9 mouse cellular contexts compared by ENCODE assay signal in the genomic region with DNA sequence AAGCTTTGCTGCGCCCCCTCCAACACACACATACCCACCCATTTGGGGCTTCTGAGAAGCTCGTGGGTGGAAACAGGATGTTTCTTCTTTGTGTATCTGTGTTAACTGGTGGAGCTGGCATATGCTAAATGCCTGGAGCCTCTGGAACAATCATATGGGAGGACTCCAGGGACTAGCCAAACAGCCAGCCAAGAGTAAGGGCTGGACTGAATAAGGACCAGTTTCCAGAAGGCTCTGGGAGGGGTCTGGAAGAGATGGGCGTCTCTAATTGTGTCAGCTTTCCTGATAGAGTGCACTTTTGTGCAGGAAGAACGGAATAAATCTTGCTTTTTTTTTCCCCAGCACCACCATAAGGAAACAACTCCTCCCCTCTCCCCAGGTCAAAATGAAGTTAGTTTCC. TPM values are rescaled to one million over a fixed set of nuclear protein-coding genes. Genes with fewer than 3 reads are reported as not detected.
DNase-seq lines count a peak whose midpoint lies in the region; ATAC-seq and TF ChIP-seq lines count a peak whose summit lies in the region.
"Had no signal": no experiment of that assay in that cellular context is flagged by ENCODE, and none has a peak within 500 bp of the region (broad histone marks: within the 10 kb centered on the region; RNA-seq: fewer than 3 reads in every experiment).

No protein-coding gene starts in this region.

- DNase-seq in kidney, adult 8-10 months: no peak
- DNase-seq in adipocyte (ENCODE audit: low spot score): no peak
- no peak for DNase-seq in gastrocnemius, postnatal 14 days

- no peaks in the 10 kb centered on the region for H3K9me3 ChIP-seq in kidney, embryonic 15.5 days (replicated peaks)
- no peaks in the 10 kb centered on the region for H3K9me3 ChIP-seq in embryonic facial prominence, embryonic 13.5 days
- no peaks in the 10 kb centered on the region for H3K9me3 ChIP-seq in intestine, embryonic 16.5 days (ENCODE audit: control insufficient read depth, low read length)
- H3K9me3 ChIP-seq: G1E had no signal

- no peak overlapping the region for H3ac ChIP-seq in myocyte (ENCODE audit: control insufficient read depth, insufficient read length)

- no peaks in the 10 kb centered on the region for H3K36me3 ChIP-seq in kidney, embryonic 15.5 days
- H3K36me3 ChIP-seq in embryonic facial prominence, embryonic 13.5 days: no peaks in the 10 kb centered on the region
- H3K36me3 ChIP-seq in intestine, embryonic 16.5 days (ENCODE audit: control insufficient read depth, insufficient read depth, low read length): no peaks in the 10 kb centered on the region
- H3K36me3 ChIP-seq in myocyte (ENCODE audit: control insufficient read depth, insufficient read depth): no peaks in the 10 kb centered on the region
- H3K36me3 ChIP-seq: G1E had no signal

- H3K79me2 ChIP-seq in myocyte (ENCODE audit: control insufficient read depth, insufficient read depth): no peaks in the 10 kb centered on the region

- peak overlapping the region; percentile 83 for H3K4me2 ChIP-seq in kidney, embryonic 15.5 days
- peak overlapping the region; percentile 72 for H3K4me2 ChIP-seq in embryonic facial prominence, embryonic 13.5 days
- peak overlapping the region; percentile 78 for H3K4me2 ChIP-seq in intestine, embryonic 16.5 days (ENCODE audit: low read depth, low read length)
- peak overlapping the region; percentile 87 for H3K4me2 ChIP-seq in myocyte (ENCODE audit: low read depth)

- H3K4me1 ChIP-seq in kidney, embryonic 15.5 days: peaks cover 55% of the 10 kb centered on the region
- peaks cover 50% of the 10 kb centered on the region for H3K4me1 ChIP-seq in embryonic facial prominence, embryonic 13.5 days
- peaks cover 22% of the 10 kb centered on the region for H3K4me1 ChIP-seq in intestine, embryonic 16.5 days (ENCODE audit: control insufficient read depth, insufficient read depth, low read length)

- 25% methylated on average over 4 of the region's 4 CpGs for WGBS in kidney, embryonic 15.5 days
- WGBS in embryonic facial prominence, embryonic 13.5 days: 26% methylated on average over 4 of the region's 4 CpGs
- whole genome bisulfite sequencing in intestine, embryonic 16.5 days: 31% methylated on average over 4 of the region's 4 CpGs

- H3K9ac ChIP-seq in kidney, embryonic 15.5 days: 0 out of 2 replicates have a peak overlapping the region, but pooled peaks have one; percentile 9
- 0 out of 2 replicates have a peak overlapping the region, but pooled peaks have one; percentile 4 for H3K9ac ChIP-seq in embryonic facial prominence, embryonic 13.5 days
- peak overlapping the region; percentile 53; the same call in 1 of the 2 replicates for H3K9ac ChIP-seq in intestine, embryonic 16.5 days (ENCODE audit: low read depth, low read length)

- no peak for TF ChIP-seq POLR2A in myocyte (IDR thresholded peaks at IDR 0.05; ENCODE audit: insufficient read length, low read depth)

- H3K27ac ChIP-seq in kidney, embryonic 15.5 days: peak overlapping the region; percentile 24; the same call in 1 of the 2 replicates
- no peak overlapping the region for H3K27ac ChIP-seq in embryonic facial prominence, embryonic 13.5 days
- no peak overlapping the region for H3K27ac ChIP-seq in intestine, embryonic 16.5 days (ENCODE audit: low read length)

- ATAC-seq in kidney, embryonic 15.5 days (replicated peaks; ENCODE audit: low FRiP score): no peak; the same call in 1 of the 2 replicates
- ATAC-seq in embryonic facial prominence, embryonic 13.5 days (ENCODE audit: insufficient number of reproducible peaks, insufficient read depth, low FRiP score, low TSS enrichment, low read depth): 0 out of 2 replicates have a peak, but pooled peaks have one; percentile 30
- peak; percentile 34 for ATAC-seq in intestine, embryonic 16.5 days
- ATAC-seq in erythroid progenitor cell, adult 5-6 weeks (replicated peaks; ENCODE audit: low FRiP score, poor library complexity, severe bottlenecking): no peak

- peaks cover 69% of the 10 kb centered on the region for H3K27me3 ChIP-seq in kidney, embryonic 15.5 days
- H3K27me3 ChIP-seq in embryonic facial prominence, embryonic 13.5 days: peaks cover 34% of the 10 kb centered on the region
- peaks cover 10% of the 10 kb centered on the region; the same call in 1 of the 2 replicates for H3K27me3 ChIP-seq in intestine, embryonic 16.5 days (replicated peaks; ENCODE audit: control insufficient read depth, insufficient read depth, low read length)
- H3K27me3 ChIP-seq in myocyte (ENCODE audit: control insufficient read depth, insufficient read depth, insufficient read length): no peaks in the 10 kb centered on the region

- peak overlapping the region; percentile 46 for H3K4me3 ChIP-seq in kidney, embryonic 15.5 days (replicated peaks)
- H3K4me3 ChIP-seq in embryonic facial prominence, embryonic 13.5 days: peak overlapping the region; percentile 41
- H3K4me3 ChIP-seq in intestine, embryonic 16.5 days (ENCODE audit: low read length): peak overlapping the region; percentile 48
- H3K4me3 ChIP-seq in myocyte: peak overlapping the region; percentile 15

- intact Hi-C loops in gastrocnemius, postnatal 14 days (cut with DNase I; ENCODE audit: low total_unique reads): no loop called here

TF ChIP-seq in myocyte, 11 proteins besides CTCF, POLR2A, EP300 and RAD21:
- no peak for TF ChIP-seq MYOG (IDR thresholded peaks at IDR 0.05; ENCODE audit: control insufficient read depth in 1 of 3, insufficient read depth in 1 of 3, insufficient read length in 2 of 3, low read depth in 2 of 3)
- no peak for TF ChIP-seq CEBPB (IDR thresholded peaks at IDR 0.05; ENCODE audit: insufficient read depth, poor library complexity, severe bottlenecking)
- TF ChIP-seq MAX (IDR thresholded peaks at IDR 0.05; ENCODE audit: low read depth): no peak
- TF ChIP-seq SRF (IDR thresholded peaks at IDR 0.05; ENCODE audit: control insufficient read depth, insufficient read length, low read depth): no peak
- no peak for TF ChIP-seq TCF12 (IDR thresholded peaks at IDR 0.05; ENCODE audit: insufficient read depth, poor library complexity, severe bottlenecking)
- no peak for TF ChIP-seq USF1 (IDR thresholded peaks at IDR 0.05; ENCODE audit: low read depth)
- TF ChIP-seq REST (IDR thresholded peaks at IDR 0.05; ENCODE audit: insufficient read depth, insufficient read length): no peak
- no peak for TF ChIP-seq E2F4 (IDR thresholded peaks at IDR 0.05; ENCODE audit: insufficient read depth)
- TF ChIP-seq MYOD1 (IDR thresholded peaks at IDR 0.05; ENCODE audit: control insufficient read depth in 1 of 3, insufficient read length in 2 of 3, low read depth in 2 of 3): no peak
- no peak for TF ChIP-seq TCF3 (IDR thresholded peaks at IDR 0.05; ENCODE audit: insufficient read length, low read depth)
- TF ChIP-seq POLR2AphosphoS2 (IDR thresholded peaks at IDR 0.05; ENCODE audit: insufficient read length, low read depth): no peak
TF ChIP-seq in myocyte: peak in this region for 0.

RNA-seq across cellular contexts. Expression of gene Hs3st3b1, which starts 8.2 kb away (rescaled TPM):
- 33.2 and 34.6 TPM in 2 replicates for polyA plus RNA-seq in kidney, embryonic 15.5 days (2015; fragmentation: Nextera tagmentation; extraction: Ambion mirVana)
- 15.9 and 18.5 TPM in 2 replicates for polyA plus RNA-seq in embryonic facial prominence, embryonic 13.5 days (2015; fragmentation: Nextera tagmentation; extraction: Ambion mirVana)
- 4.5 and 5.2 TPM in 2 replicates for polyA plus RNA-seq in intestine, embryonic 16.5 days (2015; fragmentation: Nextera tagmentation; extraction: Ambion mirVana)
- polyA plus RNA-seq in myocyte (2012; fragmentation: generic; extraction: Trizol): 0.84 TPM
- total RNA-seq in erythroid progenitor cell, adult 5-6 weeks (2015; ENCODE audit: low replicate concordance): not detected in 2 replicates
- 0.77 TPM in 1 of 2 replicates, not detected in the other for total RNA-seq in erythroid progenitor cell, adult 5-6 weeks (2017; ENCODE audit: low replicate concordance)
- under 1 TPM; 0.35 to 0.62 TPM for total RNA-seq in gastrocnemius, postnatal 14 days (2021)
- polyA plus RNA-seq: G1E had no signal

Comparison
In these comparisons a context has a peak if more than half of its experiments do, and no peak if none do; other contexts are left out.
1. ATAC-seq: peak in embryonic facial prominence, embryonic 13.5 days (single experiment) and intestine, embryonic 16.5 days (single experiment); none in kidney, embryonic 15.5 days (single experiment) and erythroid progenitor cell, adult 5-6 weeks (single experiment).
2. Peak in every context shown above with its lines, with median percentiles within 50 percentile points of each other: H3K4me2 ChIP-seq, H3K4me3 ChIP-seq and H3K9ac ChIP-seq.